In the genomic region with DNA sequence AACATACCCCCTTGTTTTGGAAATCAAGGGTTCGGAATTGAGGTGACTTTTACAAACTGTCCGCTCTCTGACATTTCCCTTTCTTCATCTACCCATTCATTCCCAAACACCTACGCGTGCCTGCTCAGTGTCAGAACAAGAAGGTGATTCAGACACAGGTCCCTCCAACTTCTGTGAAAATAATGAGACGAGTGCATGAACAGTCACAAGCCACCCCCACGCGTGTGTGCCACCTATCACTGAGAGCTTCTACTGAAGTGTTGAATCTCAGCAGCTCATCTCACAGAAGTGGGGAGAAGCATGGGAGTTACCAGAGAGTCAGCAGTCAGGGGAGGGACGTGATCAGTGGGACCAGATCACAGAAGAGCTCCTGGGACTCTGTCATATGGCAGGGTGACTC, we compare ENCODE assay signal across 38 mouse cellular contexts. TPM values are rescaled to one million over a fixed set of nuclear protein-coding genes. Genes with fewer than 3 reads are reported as not detected.
DNase-seq lines count a peak whose midpoint lies in the region; ATAC-seq and TF ChIP-seq lines count a peak whose summit lies in the region.
"Had no signal": no experiment of that assay in that cellular context is flagged by ENCODE, and none has a peak within 500 bp of the region (broad histone marks: within the 10 kb centered on the region; RNA-seq: fewer than 3 reads in every experiment).

No protein-coding gene starts in this region.

- H3K4me1 ChIP-seq in liver, postnatal 0 days (ENCODE audit: insufficient read depth): no peaks in the 10 kb centered on the region

- H3K4me2 ChIP-seq in liver, postnatal 0 days (ENCODE audit: low read depth, low read length): no peak overlapping the region
- H3K4me2 ChIP-seq: embryonic facial prominence, embryonic 12.5 days; embryonic facial prominence, embryonic 15.5 days; heart, embryonic 13.5 days; hindbrain, embryonic 14.5 days had no signal

- no peaks in the 10 kb centered on the region for H3K9me3 ChIP-seq in liver, postnatal 0 days (ENCODE audit: low read length)
- H3K9me3 ChIP-seq: embryonic facial prominence, embryonic 12.5 days; embryonic facial prominence, embryonic 15.5 days; heart, embryonic 10.5 days; heart, embryonic 13.5 days had no signal

- H3K9ac ChIP-seq in liver, postnatal 0 days (replicated peaks): no peak overlapping the region
- H3K9ac ChIP-seq: embryonic facial prominence, embryonic 12.5 days; embryonic facial prominence, embryonic 15.5 days; forebrain, postnatal 0 days; heart, embryonic 13.5 days; hindbrain, embryonic 14.5 days had no signal

- peak; percentile 52 to 78 for DNase-seq in frontal cortex, adult 2 months (ENCODE audit: extremely low spot score in 1 of 2, low spot score in 1 of 2)
- DNase-seq in frontal cortex, postnatal 14 days (ENCODE audit: low spot score in 2 of 2): no peak
- DNase-seq in left cerebral cortex, adult 11 months (ENCODE audit: low spot score): peak; percentile 47
- DNase-seq in left cerebral cortex, postnatal 10 days (ENCODE audit: extremely low spot score in 1 of 2, low spot score in 2 of 2): no peak
- peak; percentile 68 to 71 for DNase-seq in right cerebral cortex, adult 2 months (ENCODE audit: low spot score in 2 of 2)
- no peak for DNase-seq in right cerebral cortex, postnatal 14 days
- peak; percentile 49 to 62 for DNase-seq in left cerebral cortex, adult 2 months (ENCODE audit: extremely low spot score in 1 of 2, low spot score in 2 of 2)
- DNase-seq in liver, postnatal 0 days: no peak
- DNase-seq: adrenal gland, postnatal 10 days; adrenal gland, postnatal 36 days; B cell, adult 2 months; cerebellum, adult 11 months; cerebellum, adult 9-11 months; cerebellum, postnatal 25 days; forebrain, postnatal 0 days; gastrocnemius, adult 2 months; gastrocnemius, postnatal 14 days; heart, adult 2 months; heart, postnatal 14 days; heart, postnatal 4 days had no signal

- no peak overlapping the region for H3K27ac ChIP-seq in left cerebral cortex, adult 2 months
- no peak overlapping the region for H3K27ac ChIP-seq in liver, postnatal 0 days (ENCODE audit: low read depth)
- H3K27ac ChIP-seq: embryonic facial prominence, embryonic 12.5 days; embryonic facial prominence, embryonic 15.5 days; gastrocnemius, adult 2 months; heart, adult 2 months; heart, embryonic 10.5 days; heart, embryonic 13.5 days; hindbrain, embryonic 14.5 days; hindbrain, postnatal 0 days had no signal

- intact Hi-C loops in left cerebral cortex, postnatal 10 days (cut with DNase I): no loop called here
- intact Hi-C loops in left cerebral cortex, adult 2 months (cut with DNase I): no loop called here

- 80% methylated on average over 8 of the region's 8 CpGs for WGBS in liver, postnatal 0 days (ENCODE audit: insufficient replicate concordance)

- no peak for ATAC-seq in liver, postnatal 0 days
- ATAC-seq: forebrain, embryonic 14.5 days; forebrain, postnatal 0 days; hindbrain, postnatal 0 days; inflammation-experienced regulatory T-cells, adult 6 months; Patski had no signal

- H3K4me3 ChIP-seq in left cerebral cortex, adult 2 months: no peak overlapping the region
- H3K4me3 ChIP-seq in liver, postnatal 0 days (ENCODE audit: low read depth, low read length): no peak overlapping the region
- H3K4me3 ChIP-seq: embryonic facial prominence, embryonic 12.5 days; embryonic facial prominence, embryonic 15.5 days; gastrocnemius, adult 2 months; heart, adult 2 months; heart, embryonic 10.5 days; heart, embryonic 13.5 days had no signal

- H3K36me3 ChIP-seq in liver, postnatal 0 days (replicated peaks; ENCODE audit: insufficient read depth, low read length): no peaks in the 10 kb centered on the region
- H3K36me3 ChIP-seq: embryonic facial prominence, embryonic 12.5 days; embryonic facial prominence, embryonic 15.5 days; G1E; heart, embryonic 10.5 days; heart, embryonic 13.5 days had no signal

- H3K27me3 ChIP-seq in liver, postnatal 0 days (ENCODE audit: insufficient read depth, low read length): no peaks in the 10 kb centered on the region
- H3K27me3 ChIP-seq: CH12.LX; embryonic facial prominence, embryonic 12.5 days; embryonic facial prominence, embryonic 15.5 days; heart, embryonic 13.5 days; Patski had no signal

- no peak for TF ChIP-seq CTCF in left cerebral cortex, adult 2 months (IDR thresholded peaks at IDR 0.05)
- no peak for TF ChIP-seq CTCF in liver, postnatal 0 days (IDR thresholded peaks at IDR 0.05; ENCODE audit: low read depth)

- TF ChIP-seq EP300 in liver, postnatal 0 days (IDR thresholded peaks at IDR 0.05; ENCODE audit: low read depth): no peak

RNA-seq across cellular contexts. Expression of gene AL607142.1, which starts 12.5 kb away (rescaled TPM):
- polyA plus RNA-seq in frontal cortex, adult 2 months (2012; rRNA removed): not detected in 2 replicates
- total RNA-seq in left cerebral cortex, postnatal 10 days (2021): not detected
- not detected for total RNA-seq in left cerebral cortex, adult 2 months (2021)
- not detected in 2 replicates for polyA plus RNA-seq in liver, postnatal 0 days (2015; fragmentation: Nextera tagmentation; extraction: Ambion mirVana)
- total RNA-seq: adrenal gland, adult 18-20 months; adrenal gland, postnatal 10 days; adrenal gland, postnatal 36 days; CH12.LX; common myeloid progenitor, adult 5-6 weeks; forebrain, postnatal 0 days; G1E; gastrocnemius, adult 2 months; gastrocnemius, postnatal 14 days; gastrocnemius, postnatal 4 days; heart, adult 2 months; heart, postnatal 14 days; heart, postnatal 4 days; hindbrain, postnatal 0 days had no signal
- polyA plus RNA-seq: cerebellum, adult 2 months; embryonic facial prominence, embryonic 12.5 days; embryonic facial prominence, embryonic 15.5 days; forebrain, embryonic 11.5 days; forebrain, embryonic 14.5 days; forebrain, postnatal 0 days; G1E; heart, adult 2 months; heart, embryonic 10.5 days; heart, embryonic 13.5 days; heart, embryonic 16.5 days; hindbrain, embryonic 11.5 days; hindbrain, embryonic 14.5 days; hindbrain, postnatal 0 days; inflammation-experienced regulatory T-cells, adult 6 months; Patski had no signal

Comparison
In these comparisons a context has a peak if more than half of its experiments do, and no peak if none do; other contexts are left out.
1. DNase-seq: peak in frontal cortex, adult 2 months (2 of 2), left cerebral cortex, adult 11 months (single experiment), right cerebral cortex, adult 2 months (2 of 2) and left cerebral cortex, adult 2 months (2 of 2); none in frontal cortex, postnatal 14 days (0 of 2), left cerebral cortex, postnatal 10 days (0 of 2), right cerebral cortex, postnatal 14 days (single experiment) and liver, postnatal 0 days (single experiment).